Mouse (Mus musculus): ENCODE measurements at regions not wholly inside any gene's neighbourhood (a gene's known extent, or its start where the extent isn't known, plus 50 kb on each side); places are given as distances from the start of the nearest gene placed in this dataset.

DNA sequence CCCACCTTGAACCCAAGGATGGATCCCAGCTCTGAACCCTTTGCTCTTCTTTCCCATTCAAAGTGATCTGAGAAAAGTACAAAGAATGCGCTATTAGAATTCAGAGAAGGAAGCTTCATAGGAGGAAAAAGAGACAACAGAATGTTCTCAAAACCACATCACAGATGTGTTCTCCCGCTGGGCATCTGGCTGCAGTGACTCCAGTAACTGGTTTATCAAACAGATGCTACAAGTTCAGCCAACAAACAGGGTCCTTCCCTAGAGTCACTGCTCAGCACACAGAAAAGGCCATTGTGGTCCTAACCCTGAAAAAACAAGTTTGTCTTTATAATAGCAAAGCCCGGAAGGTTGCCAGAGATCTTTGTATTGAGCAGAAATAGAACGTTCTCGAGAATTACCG, 2203.5 kb upstream of the Gm7489 start:
- no peak for DNase-seq (ENCODE audit: low read depth, low spot score)
- H3K27me3 ChIP-seq (ENCODE audit: control insufficient read depth in 1 of 2, insufficient read depth in 2 of 2, low read length in 2 of 2) = no peaks in the 10 kb centered on the region
- no peak overlapping the region for H3K27ac ChIP-seq (ENCODE audit: control insufficient read depth, low read depth, low read length)
- H3K4me3 ChIP-seq (ENCODE audit: control insufficient read depth in 1 of 2, insufficient read depth in 1 of 2, low read depth in 2 of 2, low read length in 2 of 2) = no peak overlapping the region
- peaks cover 9 to 29% of the 10 kb centered on the region in 2 experiments for H3K4me1 ChIP-seq (ENCODE audit: control insufficient read depth in 1 of 2, insufficient read depth in 2 of 2, low read length in 2 of 2)
- no peak for TF ChIP-seq NRF1 (IDR thresholded peaks at IDR 0.05; ENCODE audit: insufficient read depth, low read depth, low read length, poor library complexity, severe bottlenecking)
- TF ChIP-seq MAX (IDR thresholded peaks at IDR 0.05; ENCODE audit: low read length) = no peak
- TF ChIP-seq ZKSCAN1 (IDR thresholded peaks at IDR 0.05; ENCODE audit: low read depth, low read length) = no peak
- TF ChIP-seq TBP (IDR thresholded peaks at IDR 0.05; ENCODE audit: low read depth, low read length) = no peak
- no peak for TF ChIP-seq MEF2A (IDR thresholded peaks at IDR 0.05; ENCODE audit: extremely low read depth, insufficient replicate concordance, low read depth, low read length, poor library complexity, severe bottlenecking)
- no peak for TF ChIP-seq TCF12 (IDR thresholded peaks at IDR 0.05; ENCODE audit: low read depth, low read length)
- no peak for TF ChIP-seq CHD2 (IDR thresholded peaks at IDR 0.05; ENCODE audit: low read length)
- TF ChIP-seq JUND (IDR thresholded peaks at IDR 0.05; ENCODE audit: low read depth, low read length) = no peak
- TF ChIP-seq MAFK (IDR thresholded peaks at IDR 0.05; ENCODE audit: borderline replicate concordance, low read depth, low read length) = no peak
- TF ChIP-seq GATA1 (IDR thresholded peaks at IDR 0.05; ENCODE audit: low read depth, low read length) = no peak
- TF ChIP-seq MXI1 (IDR thresholded peaks at IDR 0.05; ENCODE audit: low read depth, low read length) = no peak
- no peak for TF ChIP-seq MYB (IDR thresholded peaks at IDR 0.05; ENCODE audit: low read depth, low read length)
- peaks cover 0 to 34% of the 10 kb centered on the region in 2 experiments; a peak in 2 of 4 replicates for H3K36me3 ChIP-seq (ENCODE audit: control insufficient read depth in 1 of 2, insufficient read depth in 2 of 2, low read length in 2 of 2)
- H3K79me2 ChIP-seq (ENCODE audit: control insufficient read depth, insufficient read depth, low read length, poor library complexity) = no peaks in the 10 kb centered on the region
- H3K9me3 ChIP-seq (replicated peaks; ENCODE audit: insufficient read depth, low read length) = no peaks in the 10 kb centered on the region
- no peak overlapping the region for H3K9ac ChIP-seq (ENCODE audit: control insufficient read depth, low read depth, low read length, poor library complexity, severe bottlenecking)

DNA sequence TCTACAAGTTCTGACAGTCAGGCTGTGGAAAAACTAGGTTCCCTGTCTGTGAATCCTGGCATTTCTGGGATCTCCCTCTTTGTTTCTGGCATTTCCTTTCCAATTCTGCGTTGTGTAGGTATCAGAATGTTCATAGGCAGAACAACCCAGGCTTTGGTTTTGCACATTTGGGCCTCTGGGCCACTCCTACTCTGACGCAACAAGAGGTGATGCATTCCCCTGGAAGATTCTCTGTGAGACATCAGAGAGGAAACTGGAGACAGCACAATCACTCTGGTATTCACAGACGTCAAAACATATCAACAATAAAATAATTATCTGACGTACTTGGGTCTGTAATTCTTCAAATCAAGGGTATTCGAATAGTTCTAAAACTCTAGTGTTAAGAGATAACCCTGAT, 2202.4 kb upstream of the Gm7489 start:
- H3K79me2 ChIP-seq (ENCODE audit: control insufficient read depth, insufficient read depth, low read length, poor library complexity) = no peaks in the 10 kb centered on the region
- TF ChIP-seq POLR2AphosphoS2 (IDR thresholded peaks at IDR 0.05; ENCODE audit: low read length) (no peak), MXI1 (IDR thresholded peaks at IDR 0.05; ENCODE audit: low read depth, low read length) (no peak), ZMIZ1 (IDR thresholded peaks at IDR 0.05; ENCODE audit: low read depth, low read length) (no peak), UBTF (IDR thresholded peaks at IDR 0.05; ENCODE audit: borderline replicate concordance, insufficient read depth, low read depth, low read length) (no peak), CHD2 (IDR thresholded peaks at IDR 0.05; ENCODE audit: low read length) (no peak), MAFK (IDR thresholded peaks at IDR 0.05; ENCODE audit: borderline replicate concordance, low read depth, low read length) (no peak), BHLHE40 (IDR thresholded peaks at IDR 0.05; ENCODE audit: borderline replicate concordance, low read depth, low read length) (no peak), USF2 (IDR thresholded peaks at IDR 0.05; ENCODE audit: borderline replicate concordance in 1 of 2, insufficient read depth in 1 of 2, low read depth in 1 of 2, low read length in 2 of 2) (no peak), POLR2A (IDR thresholded peaks at IDR 0.05; ENCODE audit: control insufficient read depth in 1 of 2, insufficient read depth in 1 of 2, low read depth in 1 of 2, low read length in 2 of 2, poor library complexity in 1 of 2) (no peak), EP300 (IDR thresholded peaks at IDR 0.05; ENCODE audit: low read depth in 1 of 2, low read length in 2 of 2) (no peak), TCF12 (IDR thresholded peaks at IDR 0.05; ENCODE audit: low read depth, low read length) (no peak), RAD21 (IDR thresholded peaks at IDR 0.05; ENCODE audit: low read depth, low read length) (no peak), MEF2A (IDR thresholded peaks at IDR 0.05; ENCODE audit: extremely low read depth, insufficient replicate concordance, low read depth, low read length, poor library complexity, severe bottlenecking) (no peak), HCFC1 (IDR thresholded peaks at IDR 0.05; ENCODE audit: low read depth, low read length) (no peak), ZNF384 (IDR thresholded peaks at IDR 0.05; ENCODE audit: low read depth, low read length) (no peak), JUND (IDR thresholded peaks at IDR 0.05; ENCODE audit: low read depth, low read length) (no peak), SIN3A (IDR thresholded peaks at IDR 0.05; ENCODE audit: low read length) (no peak), CHD1 (IDR thresholded peaks at IDR 0.05; ENCODE audit: low read depth, low read length) (no peak), MAX (IDR thresholded peaks at IDR 0.05; ENCODE audit: low read length) (no peak)

More for the DNA sequence above, 2202.4 kb upstream of the Gm7489 start:
- Histone ChIP-seq H3K4me1 (ENCODE audit: control insufficient read depth in 1 of 2, insufficient read depth in 2 of 2, low read length in 2 of 2) (peaks cover 9 to 30% of the 10 kb centered on the region in 2 experiments), H3K9ac (ENCODE audit: control insufficient read depth, low read depth, low read length, poor library complexity, severe bottlenecking) (no peak overlapping the region), H3K4me3 (ENCODE audit: control insufficient read depth in 1 of 2, insufficient read depth in 1 of 2, low read depth in 2 of 2, low read length in 2 of 2) (no peak overlapping the region), H3K36me3 (ENCODE audit: control insufficient read depth in 1 of 2, insufficient read depth in 2 of 2, low read length in 2 of 2) (peaks cover 0 to 29% of the 10 kb centered on the region in 2 experiments; a peak in 2 of 4 replicates), H3K9me3 (replicated peaks; ENCODE audit: insufficient read depth, low read length) (no peaks in the 10 kb centered on the region), H3K27ac (ENCODE audit: control insufficient read depth, low read depth, low read length) (no peak overlapping the region), H3K27me3 (ENCODE audit: control insufficient read depth in 1 of 2, insufficient read depth in 2 of 2, low read length in 2 of 2) (no peaks in the 10 kb centered on the region)
- DNase-seq (ENCODE audit: low read depth, low spot score) = no peak
